Mouse (Mus musculus): ENCODE data around the gene Hs3st2. TPM values are rescaled to one million over a fixed set of nuclear protein-coding genes. Genes with fewer than 3 reads are reported as not detected.
A peak's percentile ranks its signal among the peaks of the same experiment; 100 is the strongest.
"Not testable (repeated sequence)": the region's sequence is repeated elsewhere in the genome, so short reads cannot be mapped to it uniquely, and the experiment has no call there.

The Hs3st2 gene
- 0.28 and 0.56 TPM in 2 replicates for polyA plus RNA-seq (2016; fragmentation: Nextera tagmentation; extraction: Ambion mirVana)

DNA sequence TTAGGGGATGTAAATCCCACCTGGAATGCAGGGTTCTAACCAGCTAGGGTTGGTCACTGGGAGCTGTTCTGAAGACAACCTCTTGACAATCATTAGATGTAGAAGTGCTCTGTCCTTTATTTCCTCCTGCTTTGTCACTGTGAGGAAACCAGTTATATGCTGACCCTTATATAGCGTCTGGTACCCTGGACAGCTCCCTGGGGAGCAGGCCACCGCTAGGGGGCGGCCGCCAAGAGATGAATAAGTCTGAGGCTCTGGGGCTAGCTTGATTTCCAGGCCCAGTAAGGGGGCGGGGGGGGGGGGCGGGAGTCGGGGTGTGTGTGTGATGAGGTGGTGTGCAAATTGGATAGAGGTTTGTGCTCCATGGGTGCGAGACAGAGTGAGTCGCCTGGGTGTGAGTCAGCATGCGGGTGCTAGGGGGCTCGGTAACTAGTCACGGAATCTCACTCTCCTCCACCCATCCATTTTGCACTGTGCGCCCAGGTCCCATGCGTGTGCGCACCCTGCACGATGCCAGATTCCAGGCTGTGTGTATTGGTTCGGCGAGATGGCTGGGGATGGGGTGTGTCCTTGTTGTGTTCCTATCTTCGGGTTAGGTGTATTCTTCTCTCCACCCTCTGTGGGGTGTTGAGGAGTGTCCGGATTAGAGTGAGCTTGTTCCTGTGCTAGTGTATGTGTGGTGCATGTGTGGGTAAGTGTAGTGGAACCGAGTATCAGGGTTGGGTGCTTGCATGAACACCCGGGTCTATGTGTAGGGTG, at the start of gene Hs3st2:
Hs3st2 (plus strand) TSS at position 635 of the 759 bp plus-strand sequence.
- Histone ChIP-seq H3K36me3 (replicated peaks) (no peaks in the 10 kb centered on the region), H3K9me3 (no peaks in the 10 kb centered on the region), H3K27me3 (replicated peaks; ENCODE audit: low read depth, poor library complexity, severe bottlenecking) (peaks cover 52% of the 10 kb centered on the region), H3K4me1 (peaks cover 16% of the 10 kb centered on the region), H3K4me3 (peak within 1 kb of the TSS; percentile 51), H3K27ac (replicated peaks) (no peak within 1 kb of the TSS)
- DNase-seq (ENCODE audit: low spot score): peak; percentile 84
- 3% methylated on average over 22 of the region's 22 CpGs for WGBS

DNA sequence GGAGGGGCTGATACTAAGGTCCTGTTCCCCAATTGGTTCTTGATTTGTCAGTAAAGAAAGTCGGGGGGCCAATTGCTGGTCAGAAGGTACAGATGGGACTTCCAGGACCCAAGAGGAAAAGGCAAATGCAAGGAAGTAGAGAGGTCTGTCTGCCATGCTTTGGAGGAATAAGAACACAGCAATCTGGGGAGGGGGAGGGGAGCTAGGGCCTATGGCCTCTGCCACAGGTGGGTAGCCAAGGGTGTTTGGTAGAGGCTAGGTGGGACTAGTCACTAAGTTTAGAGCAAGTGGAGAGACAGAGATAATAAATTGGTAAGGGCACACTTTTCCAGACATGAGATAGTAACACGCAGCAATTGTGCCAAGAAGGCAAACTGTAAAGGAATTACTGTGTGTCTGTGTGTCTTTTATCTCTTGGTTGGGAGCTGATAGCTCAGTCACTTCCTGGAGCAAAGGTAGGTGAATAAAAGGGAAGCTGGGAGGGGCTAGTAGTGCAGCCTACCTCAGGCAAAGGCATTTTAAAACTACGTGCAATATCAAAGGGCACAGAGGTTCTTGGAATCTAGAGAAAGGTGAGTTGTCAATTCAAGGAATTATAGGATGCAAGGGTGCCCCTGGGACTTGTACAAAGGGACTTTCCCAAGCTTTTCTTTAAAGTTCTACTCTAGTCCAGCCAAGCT, 43.2 kb upstream of the Hs3st2 start:
- 83% methylated on average over 3 of the region's 3 CpGs for WGBS
- Histone ChIP-seq H3K36me3 (replicated peaks) (no peaks in the 10 kb centered on the region), H3K27me3 (replicated peaks; ENCODE audit: low read depth, poor library complexity, severe bottlenecking) (no peaks in the 10 kb centered on the region), H3K4me3 (no peak overlapping the region), H3K4me1 (no peaks in the 10 kb centered on the region), H3K9me3 (no peaks in the 10 kb centered on the region), H3K27ac (replicated peaks) (no peak overlapping the region)
- no peak for DNase-seq (ENCODE audit: low spot score)

DNA sequence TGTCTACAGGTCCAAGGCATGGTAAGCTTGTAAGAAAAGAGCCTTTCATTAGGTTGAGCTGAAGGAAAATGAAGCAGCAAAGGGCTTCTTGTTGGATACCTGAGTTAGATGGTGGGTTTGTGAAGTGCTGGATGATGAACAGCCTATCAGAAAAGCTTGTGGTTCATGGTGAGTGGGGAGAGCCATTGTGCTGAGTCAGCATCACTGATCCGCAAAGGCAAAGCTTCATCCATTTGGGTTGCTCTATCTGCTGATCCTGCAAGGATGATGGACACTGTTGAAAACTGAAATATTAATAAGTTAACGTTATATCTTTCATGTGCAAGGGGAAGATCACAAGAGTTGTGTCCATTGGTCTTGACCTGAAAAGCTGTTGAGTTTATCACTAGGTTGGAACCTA, 40.0 kb upstream of the Hs3st2 start:
- H3K4me1 ChIP-seq: no peaks in the 10 kb centered on the region
- no peaks in the 10 kb centered on the region for H3K9me3 ChIP-seq
- H3K27me3 ChIP-seq (replicated peaks; ENCODE audit: low read depth, poor library complexity, severe bottlenecking): no peaks in the 10 kb centered on the region
- DNase-seq (ENCODE audit: low spot score): no peak
- no peaks in the 10 kb centered on the region for H3K36me3 ChIP-seq (replicated peaks)
- no peak overlapping the region for H3K27ac ChIP-seq (replicated peaks)
- WGBS: 88% methylated on average over 2 of the region's 2 CpGs
- H3K4me3 ChIP-seq: no peak overlapping the region

DNA sequence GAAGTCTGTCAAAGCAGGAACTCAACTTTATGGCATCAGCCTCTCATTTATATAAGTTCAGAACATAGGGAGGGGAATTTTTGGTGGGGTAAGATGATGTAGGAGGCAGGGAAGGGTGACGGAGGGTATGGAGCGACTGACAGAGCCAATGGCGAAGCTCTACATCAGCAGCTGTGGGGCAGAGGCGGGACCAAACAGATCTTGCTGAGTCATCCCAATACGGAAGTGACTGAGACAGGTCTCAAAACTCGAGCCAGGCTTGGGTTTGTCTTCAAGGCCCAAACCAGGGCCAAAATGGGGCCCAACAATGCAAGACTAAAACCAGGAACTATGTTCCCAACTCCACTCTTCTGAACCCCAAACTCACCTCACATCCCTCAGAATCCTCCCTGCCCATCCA, 30.2 kb upstream of the Hs3st2 start:
- not testable (repeated sequence) for DNase-seq (ENCODE audit: low spot score); H3K4me3 ChIP-seq; H3K36me3 ChIP-seq (replicated peaks); H3K27ac ChIP-seq (replicated peaks); H3K9me3 ChIP-seq; H3K4me1 ChIP-seq; H3K27me3 ChIP-seq (replicated peaks; ENCODE audit: low read depth, poor library complexity, severe bottlenecking)
- WGBS: 86% methylated on average over 6 of the region's 6 CpGs

DNA sequence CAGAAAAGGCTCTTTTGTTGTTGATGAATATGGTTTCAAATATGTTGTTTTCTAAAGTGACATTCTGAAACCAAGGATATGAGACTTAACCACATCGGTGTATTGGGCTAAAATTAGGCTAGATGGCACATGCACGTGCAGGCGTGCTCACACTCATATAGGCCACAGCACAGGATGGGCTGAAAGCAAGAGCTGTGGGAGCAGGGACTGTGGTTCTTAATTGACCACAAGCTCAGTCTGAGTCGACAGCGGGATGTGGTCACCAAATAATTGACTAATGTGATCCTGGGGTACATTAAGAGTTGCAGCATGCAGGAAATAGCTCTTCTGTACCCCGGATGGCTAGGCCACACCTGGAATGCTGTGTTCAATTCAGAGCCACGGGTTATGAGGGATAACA, 26.1 kb upstream of the Hs3st2 start:
- Histone ChIP-seq H3K27me3 (replicated peaks; ENCODE audit: low read depth, poor library complexity, severe bottlenecking) (no peaks in the 10 kb centered on the region), H3K4me3 (no peak overlapping the region), H3K4me1 (no peaks in the 10 kb centered on the region), H3K27ac (replicated peaks) (no peak overlapping the region), H3K36me3 (replicated peaks) (no peaks in the 10 kb centered on the region), H3K9me3 (no peaks in the 10 kb centered on the region)
- no peak for DNase-seq (ENCODE audit: low spot score)
- WGBS: 89% methylated on average over 7 of the region's 7 CpGs

DNA sequence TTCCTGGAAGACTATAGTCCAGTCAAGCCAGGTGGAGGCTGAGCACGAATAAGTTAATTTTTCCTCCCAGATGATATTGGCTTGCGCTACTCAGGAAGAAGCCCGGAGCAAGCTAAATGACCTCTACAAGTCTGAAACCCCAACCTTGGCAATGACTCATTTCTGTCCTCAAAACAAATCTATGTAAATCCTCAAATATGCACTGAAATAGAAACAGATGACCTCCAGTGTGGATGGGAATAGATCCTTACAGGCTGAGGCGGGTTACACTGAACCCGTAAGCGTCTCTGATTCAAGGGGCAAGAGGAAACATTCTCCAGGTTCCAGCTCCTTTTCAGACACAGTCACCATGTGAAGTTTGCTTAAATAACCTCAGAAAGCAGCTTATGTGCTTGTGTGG, 24.5 kb upstream of the Hs3st2 start:
- Histone ChIP-seq H3K27ac (replicated peaks) (no peak overlapping the region), H3K36me3 (replicated peaks) (no peaks in the 10 kb centered on the region), H3K4me1 (no peaks in the 10 kb centered on the region), H3K4me3 (no peak overlapping the region), H3K27me3 (replicated peaks; ENCODE audit: low read depth, poor library complexity, severe bottlenecking) (no peaks in the 10 kb centered on the region), H3K9me3 (no peaks in the 10 kb centered on the region)
- WGBS: 93% methylated on average over 6 of the region's 6 CpGs
- no peak for DNase-seq (ENCODE audit: low spot score)

DNA sequence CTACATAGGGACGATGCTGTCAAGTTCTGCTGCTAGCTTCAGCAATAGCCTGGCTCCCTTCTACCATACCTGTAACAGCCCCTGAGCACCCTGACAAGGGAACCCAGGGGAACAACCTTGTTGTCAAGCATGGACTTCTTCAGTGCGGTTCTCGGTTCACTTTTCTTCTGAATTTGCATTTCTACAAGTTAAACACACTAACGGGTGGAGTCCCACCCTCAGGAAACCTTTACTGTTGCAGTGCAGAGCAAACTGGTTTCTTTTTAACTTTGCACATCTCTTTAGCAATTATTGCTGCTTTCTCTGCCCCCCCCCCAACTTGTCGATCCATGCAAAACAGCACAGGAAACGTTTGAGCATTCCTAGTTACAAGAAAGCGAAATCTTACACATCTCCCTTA, 19.7 kb upstream of the Hs3st2 start:
- no peak for DNase-seq (ENCODE audit: low spot score)
- no peak overlapping the region for H3K27ac ChIP-seq (replicated peaks)
- H3K36me3 ChIP-seq (replicated peaks): no peaks in the 10 kb centered on the region
- 83% methylated on average over 7 of the region's 7 CpGs for WGBS
- no peak overlapping the region for H3K4me3 ChIP-seq
- no peaks in the 10 kb centered on the region for H3K4me1 ChIP-seq
- no peaks in the 10 kb centered on the region for H3K9me3 ChIP-seq
- no peaks in the 10 kb centered on the region for H3K27me3 ChIP-seq (replicated peaks; ENCODE audit: low read depth, poor library complexity, severe bottlenecking)

DNA sequence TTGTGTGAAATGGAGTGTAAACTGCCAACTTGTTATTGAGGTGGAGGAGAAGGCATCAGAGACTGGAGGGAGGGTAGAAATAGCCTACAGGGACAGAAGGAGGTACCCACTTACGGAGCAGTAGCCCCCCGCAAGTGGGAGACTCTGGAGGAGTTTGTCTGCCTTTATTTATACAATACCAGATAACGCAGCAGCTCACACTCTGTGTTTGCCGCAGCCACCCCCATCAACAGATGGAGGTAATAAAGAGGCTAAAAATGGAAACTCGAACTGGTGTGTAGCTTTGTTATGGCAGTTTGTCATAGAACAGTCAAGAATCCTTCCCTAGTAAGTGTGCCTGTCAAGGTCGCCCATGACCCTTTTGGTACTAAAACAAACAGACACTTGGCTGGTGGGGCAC, 16.2 kb upstream of the Hs3st2 start:
- H3K9me3 ChIP-seq: no peaks in the 10 kb centered on the region
- H3K36me3 ChIP-seq (replicated peaks): no peaks in the 10 kb centered on the region
- DNase-seq (ENCODE audit: low spot score): no peak
- H3K4me3 ChIP-seq: no peak overlapping the region
- H3K27ac ChIP-seq (replicated peaks): no peak overlapping the region
- H3K27me3 ChIP-seq (replicated peaks; ENCODE audit: low read depth, poor library complexity, severe bottlenecking): no peaks in the 10 kb centered on the region
- no peaks in the 10 kb centered on the region for H3K4me1 ChIP-seq
- 80% methylated on average over 6 of the region's 6 CpGs for WGBS

DNA sequence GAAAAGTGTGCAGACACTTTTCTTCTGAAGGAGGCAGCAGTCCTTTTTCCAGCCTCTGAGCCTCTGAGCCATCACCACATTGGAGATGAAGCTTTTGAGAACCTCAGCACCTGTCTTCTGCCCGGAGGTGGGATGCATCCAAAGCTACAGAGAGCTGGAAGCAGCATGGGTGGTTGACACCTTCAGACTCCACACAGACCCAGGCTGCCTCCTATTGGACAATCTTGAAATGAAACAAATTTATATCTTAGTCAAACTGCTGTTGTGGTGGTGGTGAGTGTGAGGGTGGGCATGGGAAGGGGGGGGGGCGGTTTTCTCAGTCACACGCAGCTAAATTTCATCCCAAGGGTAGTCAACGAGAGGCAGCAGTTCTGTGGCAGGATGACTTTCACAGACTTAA, 12.7 kb upstream of the Hs3st2 start:
- WGBS: 68% methylated on average over 4 of the region's 4 CpGs

DNA sequence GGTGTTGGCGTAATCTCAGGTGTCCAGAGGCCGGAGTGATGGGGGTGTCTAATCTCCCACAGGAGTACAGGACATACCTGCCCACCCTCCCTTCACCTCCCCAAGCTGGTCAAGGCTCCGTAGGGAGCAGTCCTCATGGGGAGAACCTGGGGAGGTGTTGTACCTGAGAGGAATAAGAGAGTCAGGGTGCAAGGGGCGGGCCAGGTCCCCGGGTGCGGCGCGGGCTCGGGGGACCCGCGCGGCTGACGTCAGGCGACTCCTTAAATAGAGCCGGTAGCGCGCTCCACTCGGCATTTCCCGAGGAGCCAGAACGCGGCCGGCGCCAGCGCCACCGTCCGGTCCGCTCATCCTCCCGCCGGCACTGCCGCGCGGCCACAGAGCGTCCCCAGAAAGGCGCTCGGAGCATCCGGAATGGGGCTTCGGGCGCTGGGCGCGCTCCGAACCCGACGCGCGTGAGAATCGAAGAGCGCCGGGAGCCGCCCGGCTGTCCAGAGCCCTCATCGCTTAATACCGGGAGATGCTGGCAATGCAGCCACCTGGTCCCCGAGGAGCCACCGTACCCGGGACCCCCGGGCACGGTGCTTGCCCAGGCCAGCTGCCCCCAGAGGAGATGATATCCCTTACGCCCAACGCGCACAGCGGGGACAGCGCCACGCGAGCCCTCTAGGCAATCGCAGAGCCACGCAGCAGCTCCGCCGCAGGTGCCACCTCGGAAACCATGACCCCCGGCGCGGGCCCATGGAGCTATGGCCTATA, 503 bp downstream of the Hs3st2 start:
- peaks cover 16% of the 10 kb centered on the region for H3K4me1 ChIP-seq
- peaks cover 52% of the 10 kb centered on the region for H3K27me3 ChIP-seq (replicated peaks; ENCODE audit: low read depth, poor library complexity, severe bottlenecking)
- H3K27ac ChIP-seq (replicated peaks): no peak overlapping the region
- peak; percentile 48 for DNase-seq (ENCODE audit: low spot score)
- no peaks in the 10 kb centered on the region for H3K9me3 ChIP-seq
- 2% methylated on average over 72 of the region's 72 CpGs for WGBS
- H3K36me3 ChIP-seq (replicated peaks): no peaks in the 10 kb centered on the region
- H3K4me3 ChIP-seq: peak overlapping the region; percentile 51

More for the DNA sequence above, 12.7 kb upstream of the Hs3st2 start:
- H3K4me1 ChIP-seq: no peaks in the 10 kb centered on the region
- no peak overlapping the region for H3K27ac ChIP-seq (replicated peaks)
- H3K27me3 ChIP-seq (replicated peaks; ENCODE audit: low read depth, poor library complexity, severe bottlenecking): no peaks in the 10 kb centered on the region
- no peaks in the 10 kb centered on the region for H3K9me3 ChIP-seq
- H3K36me3 ChIP-seq (replicated peaks): no peaks in the 10 kb centered on the region
- no peak for DNase-seq (ENCODE audit: low spot score)
- H3K4me3 ChIP-seq: no peak overlapping the region

DNA sequence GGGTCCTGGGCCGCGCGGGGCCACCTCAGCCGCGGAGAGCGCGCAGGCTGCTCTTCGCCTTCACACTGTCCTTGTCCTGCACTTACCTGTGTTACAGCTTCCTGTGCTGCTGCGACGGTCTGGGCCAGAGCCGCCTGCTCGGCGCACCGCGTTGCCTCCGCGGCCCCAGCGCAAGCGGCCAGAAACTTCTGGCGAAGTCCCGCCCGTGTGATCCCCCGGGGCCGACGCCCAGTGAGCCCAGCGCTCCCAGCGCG, 1.0 kb downstream of the Hs3st2 start:
- 1% methylated on average over 28 of the region's 28 CpGs for WGBS
- H3K27me3 ChIP-seq (replicated peaks; ENCODE audit: low read depth, poor library complexity, severe bottlenecking): peaks cover 52% of the 10 kb centered on the region

DNA sequence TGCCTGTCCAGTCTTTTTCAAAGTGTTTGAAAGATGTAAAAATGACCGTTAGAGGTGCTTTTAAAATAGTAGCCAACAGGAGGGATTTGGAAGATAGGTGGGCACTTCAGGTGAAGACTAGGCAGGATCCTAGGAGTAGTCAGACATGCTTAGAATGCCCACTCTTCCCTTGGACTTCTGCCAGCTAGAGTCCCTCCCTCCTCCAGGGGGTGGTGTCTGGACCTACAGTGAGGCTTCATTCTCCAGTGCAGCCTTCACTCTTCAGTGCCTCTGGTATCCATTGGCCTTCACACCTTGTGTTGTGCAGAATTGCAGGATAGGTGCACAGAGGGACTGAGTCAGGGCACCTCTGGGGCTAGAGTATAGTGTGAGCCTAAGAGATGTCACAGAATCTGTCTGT, 2.2 kb downstream of the Hs3st2 start:
- H3K4me1 ChIP-seq: peaks cover 16% of the 10 kb centered on the region
- H3K27ac ChIP-seq (replicated peaks): no peak overlapping the region
- no peaks in the 10 kb centered on the region for H3K36me3 ChIP-seq (replicated peaks)
- no peak overlapping the region for H3K4me3 ChIP-seq
- H3K9me3 ChIP-seq: no peaks in the 10 kb centered on the region
- no peak for DNase-seq (ENCODE audit: low spot score)
- 90% methylated on average over 1 of the region's 1 CpGs for WGBS
- H3K27me3 ChIP-seq (replicated peaks; ENCODE audit: low read depth, poor library complexity, severe bottlenecking): peaks cover 52% of the 10 kb centered on the region

More for the DNA sequence above, 1.0 kb downstream of the Hs3st2 start:
- peaks cover 16% of the 10 kb centered on the region for H3K4me1 ChIP-seq
- no peak overlapping the region for H3K27ac ChIP-seq (replicated peaks)
- H3K36me3 ChIP-seq (replicated peaks): no peaks in the 10 kb centered on the region
- H3K4me3 ChIP-seq: peak overlapping the region; percentile 51
- H3K9me3 ChIP-seq: no peaks in the 10 kb centered on the region
- peak; percentile 27 for DNase-seq (ENCODE audit: low spot score)

DNA sequence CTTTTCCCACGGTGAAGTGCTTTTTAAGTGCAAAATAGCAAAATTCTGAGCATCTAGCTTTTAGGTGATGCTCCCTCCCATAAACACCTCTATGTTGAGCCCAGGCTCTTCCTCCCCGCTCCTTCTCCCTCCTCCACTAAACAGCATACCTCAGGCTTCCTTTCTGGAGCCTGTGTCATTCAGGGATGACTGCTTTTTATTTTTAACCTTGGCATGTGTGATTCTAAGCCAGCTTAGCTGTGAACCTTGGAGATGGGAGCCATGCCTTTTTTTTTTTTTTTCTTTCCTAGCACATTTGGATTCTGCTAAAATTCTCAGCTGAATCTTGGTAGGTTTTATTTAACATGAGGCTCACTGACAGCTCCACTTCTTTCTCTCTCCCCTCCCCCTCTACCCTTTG, 3.2 kb downstream of the Hs3st2 start:
- Histone ChIP-seq H3K4me3 (no peak overlapping the region), H3K4me1 (peaks cover 16% of the 10 kb centered on the region), H3K9me3 (no peaks in the 10 kb centered on the region), H3K27ac (replicated peaks) (no peak overlapping the region), H3K36me3 (replicated peaks) (no peaks in the 10 kb centered on the region), H3K27me3 (replicated peaks; ENCODE audit: low read depth, poor library complexity, severe bottlenecking) (peaks cover 52% of the 10 kb centered on the region)
- WGBS: 89% methylated on average over 2 of the region's 2 CpGs
- no peak for DNase-seq (ENCODE audit: low spot score)

All from embryonic facial prominence, embryonic 10.5 days (tissue).